Mouse (Mus musculus) CH12.LX (cell line): Measurements from ENCODE around the gene Usb1. TPM values are rescaled to one million over a fixed set of nuclear protein-coding genes. Genes with fewer than 3 reads are reported as not detected.

Experiments used
- DNase-seq: peaks from one replicate; pipeline ENCODE4 v3.0.0-alpha.2; 2013; ENCODE audit errors: extremely low read depth
- H3K27ac ChIP-seq: 2 replicates; pipeline ENCODE4 v1.5.1; 2012; ENCODE audit warnings: low read depth, mild to moderate bottlenecking, control low read depth, moderate library complexity; ENCODE audit not compliant: insufficient read depth
- H3K27me3 ChIP-seq: replicated peaks from 2 replicates; pipeline ENCODE3; 2012; ENCODE audit warnings: inconsistent platforms
- H3K36me3 ChIP-seq, 2 experiments: replicated peaks in 1 of 2; 2 replicates each; pipeline versions ENCODE3 to v1.6.1; 2012; ENCODE audit warnings: inconsistent platforms in 1 of 2, low read length in 1 of 2, mild to moderate bottlenecking in 1 of 2, mixed read lengths in 1 of 2, moderate library complexity in 1 of 2; ENCODE audit not compliant: control insufficient read depth in 1 of 2, insufficient read depth in 1 of 2
- H3K4me1 ChIP-seq, 2 experiments: 2 replicates each; pipeline ENCODE4 v1.6.1; 2012; ENCODE audit warnings: inconsistent platforms in 1 of 2, moderate library complexity in 1 of 2; ENCODE audit not compliant: insufficient read depth in 2 of 2, control insufficient read depth in 1 of 2
- H3K4me2 ChIP-seq: 2 replicates; pipeline ENCODE4 v1.6.1; 2012; ENCODE audit warnings: low read depth, mild to moderate bottlenecking, control low read depth; ENCODE audit not compliant: poor library complexity, insufficient read depth, severe bottlenecking
- H3K4me3 ChIP-seq, 3 experiments: fragments of 150-350 bp in 1 of 3; sonication (generic) in 1 of 3; replicated peaks in 1 of 3; 2 replicates each; pipeline versions ENCODE3 to v1.5.1; 2011 to 2012; ENCODE audit warnings: low read depth in 2 of 3, low read length in 2 of 3, mild to moderate bottlenecking in 2 of 3, moderate library complexity in 2 of 3, control low read depth in 1 of 3, improper control_type of control experiment in 1 of 3, inconsistent platforms in 1 of 3, mixed read lengths in 1 of 3; ENCODE audit not compliant: poor library complexity in 1 of 3
- H3K79me2 ChIP-seq: replicated peaks from 2 replicates; pipeline ENCODE4 v1.6.1; 2012; ENCODE audit warnings: mild to moderate bottlenecking, moderate library complexity; ENCODE audit not compliant: control insufficient read depth, poor library complexity, insufficient read depth, severe bottlenecking; ENCODE audit errors: extremely low read depth
- H3K9ac ChIP-seq: 2 replicates; pipeline ENCODE4 v1.6.1; 2012; ENCODE audit warnings: low read depth, mild to moderate bottlenecking, control low read depth, moderate library complexity; ENCODE audit not compliant: insufficient read depth
- H3K9me3 ChIP-seq: replicated peaks from 2 replicates; pipeline ENCODE3; 2012; ENCODE audit warnings: low read length, inconsistent platforms, mixed read lengths
- CHD1 ChIP-seq: IDR thresholded peaks from 2 replicates; pipeline ENCODE4 v1.6.1; 2012; ENCODE audit warnings: low read depth, low read length, improper control_type of control experiment, inconsistent platforms
- CHD2 ChIP-seq: IDR thresholded peaks from 2 replicates; pipeline ENCODE4 v1.6.1; 2011; ENCODE audit warnings: low read length, improper control_type of control experiment
- CTCF ChIP-seq, 2 experiments: IDR thresholded peaks in 1 of 2; conservative IDR thresholded peaks in 1 of 2; 2 replicates each; pipeline ENCODE4 v1.5.1; 2011 to 2012; ENCODE audit warnings: low read depth in 2 of 2, low read length in 2 of 2, improper control_type of control experiment in 1 of 2, inconsistent platforms in 1 of 2, mild to moderate bottlenecking in 1 of 2, moderate library complexity in 1 of 2
- E2F4 ChIP-seq: IDR thresholded peaks from 2 replicates; pipeline ENCODE4 v1.6.1; 2011; ENCODE audit warnings: low read depth, low read length, improper control_type of control experiment; ENCODE audit not compliant: insufficient replicate concordance
- ELF1 ChIP-seq: IDR thresholded peaks from 2 replicates; pipeline ENCODE4 v1.6.1; 2014; ENCODE audit warnings: low read depth, mild to moderate bottlenecking, inconsistent platforms, low read length, improper control_type of control experiment
- EP300 ChIP-seq: IDR thresholded peaks from 2 replicates; pipeline ENCODE4 v1.6.1; 2011; ENCODE audit warnings: low read length, improper control_type of control experiment
- ETS1 ChIP-seq: conservative IDR thresholded peaks from 2 replicates; pipeline ENCODE4 v1.6.1; 2012; ENCODE audit warnings: low read depth, mild to moderate bottlenecking, inconsistent platforms, low read length, improper control_type of control experiment, moderate library complexity
- GABPA ChIP-seq: IDR thresholded peaks from 2 replicates; pipeline ENCODE4 v1.6.1; 2012; ENCODE audit warnings: low read depth, low read length, improper control_type of control experiment, inconsistent platforms; ENCODE audit not compliant: insufficient replicate concordance
- IRF4 ChIP-seq: IDR thresholded peaks from 2 replicates; pipeline ENCODE4 v1.6.1; 2014; ENCODE audit warnings: low read depth, mild to moderate bottlenecking, inconsistent platforms, low read length, improper control_type of control experiment
- JUN ChIP-seq: IDR thresholded peaks from 2 replicates; pipeline ENCODE4 v1.6.1; 2011; ENCODE audit warnings: low read depth, mild to moderate bottlenecking, low read length, improper control_type of control experiment, moderate library complexity; ENCODE audit not compliant: insufficient read depth
- JUND ChIP-seq: conservative IDR thresholded peaks from 2 replicates; pipeline ENCODE4 v1.6.1; 2011; ENCODE audit warnings: low read depth, low read length, improper control_type of control experiment
- MAFK ChIP-seq: IDR thresholded peaks from 2 replicates; pipeline ENCODE4 v1.6.1; 2011; ENCODE audit warnings: low read length, improper control_type of control experiment; ENCODE audit not compliant: insufficient replicate concordance
- MXI1 ChIP-seq: IDR thresholded peaks from 2 replicates; pipeline ENCODE4 v1.6.1; 2011; ENCODE audit warnings: mild to moderate bottlenecking, low read depth, low read length, improper control_type of control experiment
- NELFE ChIP-seq: IDR thresholded peaks from 2 replicates; pipeline ENCODE4 v1.6.1; 2011; ENCODE audit warnings: low read depth, low read length, improper control_type of control experiment
- NRF1 ChIP-seq: IDR thresholded peaks from 2 replicates; pipeline ENCODE4 v1.6.1; 2014; ENCODE audit warnings: low read depth, mild to moderate bottlenecking, inconsistent platforms, low read length, improper control_type of control experiment, moderate library complexity
- PAX5 ChIP-seq: IDR thresholded peaks from 2 replicates; pipeline ENCODE4 v1.6.1; 2012; ENCODE audit warnings: low read length, inconsistent platforms, mixed read lengths
- POLR2A ChIP-seq: IDR thresholded peaks from 2 replicates; pipeline ENCODE4 v1.6.1; 2011; ENCODE audit warnings: low read depth, mild to moderate bottlenecking, improper control_type of control experiment, low read length
- POLR2AphosphoS2 ChIP-seq: IDR thresholded peaks from 2 replicates; pipeline ENCODE4 v1.6.1; 2011; ENCODE audit warnings: low read depth, low read length, improper control_type of control experiment
- RCOR1 ChIP-seq: conservative IDR thresholded peaks from 2 replicates; pipeline ENCODE4 v1.6.1; 2012; ENCODE audit warnings: low read depth, mild to moderate bottlenecking, inconsistent platforms, low read length, improper control_type of control experiment
- SIN3A ChIP-seq: IDR thresholded peaks from 2 replicates; pipeline ENCODE4 v1.6.1; 2012; ENCODE audit warnings: low read length, improper control_type of control experiment, inconsistent platforms
- SMC3 ChIP-seq: IDR thresholded peaks from 2 replicates; pipeline ENCODE4 v1.6.1; 2011; ENCODE audit warnings: low read depth, low read length, improper control_type of control experiment
- TCF12 ChIP-seq: IDR thresholded peaks from 2 replicates; pipeline ENCODE4 v1.6.1; 2014; ENCODE audit warnings: low read depth, mild to moderate bottlenecking, inconsistent platforms, low read length, improper control_type of control experiment
- UBTF ChIP-seq: IDR thresholded peaks from 2 replicates; pipeline ENCODE4 v1.6.1; 2012; ENCODE audit warnings: low read depth, mild to moderate bottlenecking, inconsistent platforms, low read length, improper control_type of control experiment, moderate library complexity
- USF1 ChIP-seq: IDR thresholded peaks from 2 replicates; pipeline ENCODE4 v1.6.1; 2014; ENCODE audit warnings: low read depth, mild to moderate bottlenecking, inconsistent platforms, low read length, improper control_type of control experiment
- ZKSCAN1 ChIP-seq: IDR thresholded peaks from 2 replicates; pipeline ENCODE4 v1.6.1; 2012; ENCODE audit warnings: low read depth, inconsistent platforms, low read length, improper control_type of control experiment, borderline replicate concordance
- dilution Hi-C: fragments of 300-500 bp; cut with MboI; formaldehyde crosslinking; loops from 2 replicates; pipeline ENCODE4 v1.14.3; 2020; ENCODE audit warnings: low sequenced_read_pairs; ENCODE audit not compliant: extremely low pct_unique_long_range_greater_than_20kb, extremely low pct_ligation_motif_present
- in situ Hi-C: fragments of 300-500 bp; cut with MboI; formaldehyde crosslinking; loops from 3 replicates; pipeline ENCODE4 v1.14.3; 2019; ENCODE audit warnings: low sequenced_read_pairs, low pct_ligation_motif_present, low pct_unique_long_range_greater_than_20kb, mixed read lengths
- polyA plus RNA-seq: library from polyadenylated mRNA; unstranded; fragments of >175 nt; gene quantifications from 2 replicates; pipeline ENCODE4 v1.2.1, GENCODE M21; 2012; ENCODE audit warnings: low read depth; ENCODE audit not compliant: insufficient read length
- total RNA-seq, 2 experiments: library from RNA; depleted of rRNA; stranded (reverse); fragments of 300-350 nt in 1 of 2; fragments of >200 nt in 1 of 2; gene quantifications; 2 replicates each; pipeline ENCODE4 v1.2.3; 2012 to 2014

The Usb1 gene
- total and polyA plus RNA-seq, 3 experiments, result 15.2 to 25.0 (median 16.4) TPM

- H3K79me2 ChIP-seq, result no peaks in the 10 kb centered on the region
- dilution Hi-C loops, result no loop called here
- H3K9ac ChIP-seq, result no peak overlapping the region
- H3K4me2 ChIP-seq, result no peak overlapping the region
- H3K27me3 ChIP-seq, result no peaks in the 10 kb centered on the region
- TF ChIP-seq SMC3 (no peak), POLR2AphosphoS2 (no peak), CTCF (conservative IDR thresholded peaks at IDR 0.05 in 1 of 2, IDR thresholded peaks at IDR 0.05 in 1 of 2; ENCODE audit: low read depth in 2 of 2, low read length in 2 of 2) (no peak), ETS1 (no peak), GABPA (no peak), ZKSCAN1 (no peak), CHD1 (no peak), POLR2A (no peak), JUND (no peak), SIN3A (no peak), EP300 (no peak), NRF1 (no peak), JUN (no peak), PAX5 (no peak), RCOR1 (no peak), CHD2 (no peak), UBTF (no peak), NELFE (no peak), TCF12 (no peak)
- TF ChIP-seq, all 38 proteins: peak for 0
- Histone ChIP-seq H3K4me1 (peaks cover 0 to 11% of the 10 kb centered on the region in 2 experiments; a peak in 2 of 4 replicates), H3K9me3 (peaks cover 8% of the 10 kb centered on the region), H3K27ac (no peak overlapping the region), H3K4me3 (no peak overlapping the region), H3K36me3 (peaks cover 3 to 40% of the 10 kb centered on the region in 2 experiments)
- in situ Hi-C loops, result no loop called here
- DNase-seq, result no peak
Measured at GRCm38 (mm10) chr8:95348356-95348755, 16.3 kb downstream of the Usb1 start.

GRCm38 (mm10) chr8:95348811-95349630 lies 16.9 kb downstream of the Usb1 start:
- Histone ChIP-seq H3K9me3 (peaks cover 8% of the 10 kb centered on the region), H3K4me1 (peaks cover 0 to 11% of the 10 kb centered on the region in 2 experiments; a peak in 2 of 4 replicates), H3K27ac (no peak overlapping the region), H3K27me3 (no peaks in the 10 kb centered on the region), H3K79me2 (no peaks in the 10 kb centered on the region)
- dilution Hi-C loops, result no loop called here
- TF ChIP-seq CHD1 (no peak), UBTF (no peak), NELFE (no peak), SMC3 (no peak), MAFK (no peak), SIN3A (no peak), GABPA (no peak), MXI1 (no peak), JUND (no peak), ELF1 (no peak), CTCF (conservative IDR thresholded peaks at IDR 0.05 in 1 of 2, IDR thresholded peaks at IDR 0.05 in 1 of 2; ENCODE audit: low read depth in 2 of 2, low read length in 2 of 2) (no peak), JUN (no peak), USF1 (no peak), IRF4 (no peak), E2F4 (no peak)
- TF ChIP-seq, all 38 proteins: peak for 0
- no peak for DNase-seq
- H3K4me2 ChIP-seq, result no peak overlapping the region
- peaks cover 3 to 33% of the 10 kb centered on the region in 2 experiments for H3K36me3 ChIP-seq
- H3K9ac ChIP-seq, result no peak overlapping the region
- in situ Hi-C loops, result no loop called here
- H3K4me3 ChIP-seq, result no peak overlapping the region
